8 mouse cellular contexts compared by ENCODE assay signal in genomic region chr4:43669428-43669794, GRCm38 (mm10). TPM values are rescaled to one million over a fixed set of nuclear protein-coding genes. Genes with fewer than 3 reads are reported as not detected.
DNase-seq lines count a peak whose midpoint lies in the region; ATAC-seq and TF ChIP-seq lines count a peak whose summit lies in the region.

No protein-coding gene starts in this region.

- peak overlapping the region; percentile 99 for H3K9ac ChIP-seq in forebrain, embryonic 16.5 days (replicated peaks; ENCODE audit: low read depth, low read length)
- H3K9ac ChIP-seq in hindbrain, embryonic 16.5 days (ENCODE audit: low read depth, low read length) = peak overlapping the region; percentile 98
- H3K9ac ChIP-seq in lung, embryonic 14.5 days = peak overlapping the region; percentile 88
- peak overlapping the region; percentile 98 for H3K9ac ChIP-seq in neural tube, embryonic 14.5 days (replicated peaks; ENCODE audit: low read depth, low read length)

- H3K27me3 ChIP-seq in cerebellum, adult 2 months (ENCODE audit: control insufficient read depth, insufficient read depth, low read length) = no peaks in the 10 kb centered on the region
- peaks cover 4% of the 10 kb centered on the region; the same call in 1 of the 2 replicates for H3K27me3 ChIP-seq in forebrain, embryonic 16.5 days (replicated peaks; ENCODE audit: control insufficient read depth, insufficient read depth, low read length)
- no peaks in the 10 kb centered on the region; the same call in 1 of the 2 replicates for H3K27me3 ChIP-seq in hindbrain, embryonic 16.5 days (replicated peaks; ENCODE audit: control insufficient read depth, insufficient read depth, low read length)
- peaks cover 7% of the 10 kb centered on the region; the same call in 1 of the 2 replicates for H3K27me3 ChIP-seq in lung, embryonic 14.5 days (ENCODE audit: insufficient read depth, low read length)
- H3K27me3 ChIP-seq in neural tube, embryonic 14.5 days (ENCODE audit: control insufficient read depth, insufficient read depth, low read length) = no peaks in the 10 kb centered on the region

- TF ChIP-seq POLR2A in cerebellum, adult 2 months (IDR thresholded peaks at IDR 0.05; ENCODE audit: borderline replicate concordance, insufficient read depth, low read length) = no peak

- no peak for TF ChIP-seq CTCF in left cerebral cortex, adult 2 months (IDR thresholded peaks at IDR 0.05)
- TF ChIP-seq CTCF in cerebellum, adult 2 months (IDR thresholded peaks at IDR 0.05; ENCODE audit: borderline replicate concordance, insufficient read depth, low read depth, low read length) = no peak
- TF ChIP-seq CTCF in lung, embryonic 14.5 days (IDR thresholded peaks at IDR 0.05; ENCODE audit: low read depth) = no peak

- H3K4me2 ChIP-seq in forebrain, embryonic 16.5 days (ENCODE audit: low read length) = peak overlapping the region; percentile 93
- H3K4me2 ChIP-seq in hindbrain, embryonic 16.5 days (ENCODE audit: low read length) = peak overlapping the region; percentile 73
- peak overlapping the region; percentile 83 for H3K4me2 ChIP-seq in lung, embryonic 14.5 days
- peak overlapping the region; percentile 93 for H3K4me2 ChIP-seq in neural tube, embryonic 14.5 days (ENCODE audit: low read depth, low read length)

- peak; percentile 30 for ATAC-seq in forebrain, embryonic 16.5 days
- peak; percentile 55; the same call in 1 of the 2 replicates for ATAC-seq in hindbrain, embryonic 16.5 days
- ATAC-seq in lung, embryonic 14.5 days (ENCODE audit: insufficient read depth) = peak; percentile 89
- ATAC-seq in neural tube, embryonic 14.5 days (ENCODE audit: low read depth) = peak; percentile 62

- peaks cover 15% of the 10 kb centered on the region for H3K4me1 ChIP-seq in cerebellum, adult 2 months (ENCODE audit: control insufficient read depth, insufficient read depth, low read length)
- peaks cover 36% of the 10 kb centered on the region for H3K4me1 ChIP-seq in forebrain, embryonic 16.5 days (replicated peaks; ENCODE audit: control insufficient read depth, insufficient read depth, low read length)
- H3K4me1 ChIP-seq in hindbrain, embryonic 16.5 days (ENCODE audit: control insufficient read depth, insufficient read depth, low read depth, low read length) = peaks cover 38% of the 10 kb centered on the region
- no peaks in the 10 kb centered on the region for H3K4me1 ChIP-seq in lung, embryonic 14.5 days (ENCODE audit: insufficient read depth)
- H3K4me1 ChIP-seq in neural tube, embryonic 14.5 days (ENCODE audit: control insufficient read depth, insufficient read depth, low read length) = peaks cover 22% of the 10 kb centered on the region

- H3K9me3 ChIP-seq in forebrain, embryonic 16.5 days (ENCODE audit: control insufficient read depth, low read length) = no peaks in the 10 kb centered on the region
- H3K9me3 ChIP-seq in hindbrain, embryonic 16.5 days (ENCODE audit: control insufficient read depth, low read length) = no peaks in the 10 kb centered on the region
- H3K9me3 ChIP-seq in lung, embryonic 14.5 days (ENCODE audit: low read depth, low read length) = no peaks in the 10 kb centered on the region
- no peaks in the 10 kb centered on the region for H3K9me3 ChIP-seq in neural tube, embryonic 14.5 days (ENCODE audit: control insufficient read depth, low read length)

- intact Hi-C loops in left cerebral cortex, adult 2 months (cut with DNase I) = no loop called here

- peak overlapping the region; percentile 67 for H3K4me3 ChIP-seq in left cerebral cortex, adult 2 months
- H3K4me3 ChIP-seq in cerebellum, adult 2 months (replicated peaks; ENCODE audit: insufficient read depth, low read depth, low read length) = peak overlapping the region; percentile 88
- H3K4me3 ChIP-seq in forebrain, embryonic 16.5 days (replicated peaks; ENCODE audit: low read length) = peak overlapping the region; percentile 93
- H3K4me3 ChIP-seq in hindbrain, embryonic 16.5 days (ENCODE audit: low read length) = peak overlapping the region; percentile 93
- H3K4me3 ChIP-seq in lung, embryonic 14.5 days (ENCODE audit: low read depth, low read length) = peak overlapping the region; percentile 77
- peak overlapping the region; percentile 83 for H3K4me3 ChIP-seq in neural tube, embryonic 14.5 days (ENCODE audit: low read depth, low read length)

- WGBS in cerebellum, adult 2 months = under 1% methylated on average over 24 of the region's 25 CpGs
- 0% methylated on average over 23 of the region's 25 CpGs for WGBS in forebrain, embryonic 16.5 days
- 1% methylated on average over 11 of the region's 25 CpGs for WGBS in hindbrain, embryonic 16.5 days
- 2% methylated on average over 16 of the region's 25 CpGs for whole genome bisulfite sequencing in lung, embryonic 14.5 days
- WGBS in neural tube, embryonic 14.5 days = under 1% methylated on average over 16 of the region's 25 CpGs

- peak overlapping the region; percentile 91 for H3K27ac ChIP-seq in left cerebral cortex, adult 2 months
- H3K27ac ChIP-seq in cerebellum, adult 2 months (ENCODE audit: insufficient read depth, low read length) = 0 out of 2 replicates have a peak overlapping the region, but pooled peaks have one; percentile 22
- H3K27ac ChIP-seq in forebrain, embryonic 16.5 days (ENCODE audit: low read length) = no peak overlapping the region
- H3K27ac ChIP-seq in hindbrain, embryonic 16.5 days (ENCODE audit: low read depth, low read length) = peak overlapping the region; percentile 75
- peak overlapping the region; percentile 46; the same call in 1 of the 2 replicates for H3K27ac ChIP-seq in lung, embryonic 14.5 days (ENCODE audit: low read depth)
- H3K27ac ChIP-seq in neural tube, embryonic 14.5 days (ENCODE audit: low read depth, low read length) = peak overlapping the region; percentile 58; the same call in 1 of the 2 replicates

- DNase-seq in left cerebral cortex, adult 2 months (ENCODE audit: extremely low spot score in 1 of 2, low spot score in 2 of 2) = no peak
- DNase-seq in left cerebral cortex, adult 11 months (ENCODE audit: low spot score) = no peak
- DNase-seq in cerebellum, adult 2 months = peak in 1 of 2 experiments; percentile 78
- peak; percentile 70 for DNase-seq in lung, embryonic 14.5 days
- DNase-seq in retina, postnatal 1 day = no peak

- H3K36me3 ChIP-seq in forebrain, embryonic 16.5 days (ENCODE audit: control insufficient read depth, insufficient read depth) = peaks cover 3% of the 10 kb centered on the region; the same call in 1 of the 2 replicates
- H3K36me3 ChIP-seq in hindbrain, embryonic 16.5 days (ENCODE audit: control insufficient read depth, insufficient read depth, low read length) = peaks cover 5% of the 10 kb centered on the region
- 0 out of 2 replicates have a peak, but pooled peaks cover 4% of the 10 kb centered on the region for H3K36me3 ChIP-seq in lung, embryonic 14.5 days (ENCODE audit: insufficient read depth)
- H3K36me3 ChIP-seq in neural tube, embryonic 14.5 days (ENCODE audit: control insufficient read depth, insufficient read depth, low read length) = peaks cover 2% of the 10 kb centered on the region

RNA-seq across cellular contexts. Expression of gene Fam221b, which starts 0.5 kb away (rescaled TPM):
- total RNA-seq in left cerebral cortex, adult 2 months (2021) = 1 to 10 TPM; 1.8 to 2.2 TPM
- polyA plus RNA-seq in cerebellum, adult 2 months (2012; rRNA removed) = 0.77 and 1.0 TPM in 2 replicates
- polyA plus RNA-seq in forebrain, embryonic 16.5 days (2015; fragmentation: Nextera tagmentation; extraction: Ambion mirVana) = 1.3 and 1.5 TPM in 2 replicates
- 1.5 and 2.0 TPM in 2 replicates for polyA plus RNA-seq in hindbrain, embryonic 16.5 days (2015; fragmentation: Nextera tagmentation; extraction: Ambion mirVana)
- 3.2 and 3.4 TPM in 2 replicates for polyA plus RNA-seq in lung, embryonic 14.5 days (2014; fragmentation: Nextera tagmentation; extraction: Ambion mirVana)
- 1.6 and 1.7 TPM in 2 replicates for polyA plus RNA-seq in neural tube, embryonic 14.5 days (2014; fragmentation: Nextera tagmentation; extraction: Ambion mirVana)

RNA-seq across cellular contexts. Expression of gene Tmem8b, which starts 0.6 kb away (rescaled TPM):
- 10 to 100 TPM; 63.1 to 66.2 TPM for total RNA-seq in left cerebral cortex, adult 2 months (2021)
- polyA plus RNA-seq in cerebellum, adult 2 months (2012; rRNA removed) = 21.2 and 21.8 TPM in 2 replicates
- polyA plus RNA-seq in forebrain, embryonic 16.5 days (2015; fragmentation: Nextera tagmentation; extraction: Ambion mirVana) = 14.6 and 15.5 TPM in 2 replicates
- polyA plus RNA-seq in hindbrain, embryonic 16.5 days (2015; fragmentation: Nextera tagmentation; extraction: Ambion mirVana) = 12.0 and 13.9 TPM in 2 replicates
- polyA plus RNA-seq in lung, embryonic 14.5 days (2014; fragmentation: Nextera tagmentation; extraction: Ambion mirVana) = 2.8 and 3.5 TPM in 2 replicates
- polyA plus RNA-seq in neural tube, embryonic 14.5 days (2014; fragmentation: Nextera tagmentation; extraction: Ambion mirVana) = 11.4 and 13.3 TPM in 2 replicates

RNA-seq across cellular contexts. Expression of gene Hint2, which starts 13.1 kb away (rescaled TPM):
- total RNA-seq in left cerebral cortex, adult 2 months (2021) = 10 to 100 TPM; 30.9 to 33.5 TPM
- polyA plus RNA-seq in cerebellum, adult 2 months (2012; rRNA removed) = 94.3 and 99.6 TPM in 2 replicates
- 61.1 and 66.3 TPM in 2 replicates for polyA plus RNA-seq in forebrain, embryonic 16.5 days (2015; fragmentation: Nextera tagmentation; extraction: Ambion mirVana)
- 68.7 and 77.8 TPM in 2 replicates for polyA plus RNA-seq in hindbrain, embryonic 16.5 days (2015; fragmentation: Nextera tagmentation; extraction: Ambion mirVana)
- 84.0 and 97.7 TPM in 2 replicates for polyA plus RNA-seq in lung, embryonic 14.5 days (2014; fragmentation: Nextera tagmentation; extraction: Ambion mirVana)
- 67.1 and 73.9 TPM in 2 replicates for polyA plus RNA-seq in neural tube, embryonic 14.5 days (2014; fragmentation: Nextera tagmentation; extraction: Ambion mirVana)

RNA-seq across cellular contexts. Expression of gene Spag8, which starts 16.0 kb away (rescaled TPM):
- 1 to 10 TPM in 1 of 2 experiments, under 1 TPM in 1; 0.95 to 1.6 TPM for total RNA-seq in left cerebral cortex, adult 2 months (2021)
- polyA plus RNA-seq in cerebellum, adult 2 months (2012; rRNA removed) = 3.8 and 5.7 TPM in 2 replicates
- polyA plus RNA-seq in forebrain, embryonic 16.5 days (2015; fragmentation: Nextera tagmentation; extraction: Ambion mirVana) = 5.2 and 5.8 TPM in 2 replicates
- 9.3 and 10.3 TPM in 2 replicates for polyA plus RNA-seq in hindbrain, embryonic 16.5 days (2015; fragmentation: Nextera tagmentation; extraction: Ambion mirVana)
- 0.68 and 1.6 TPM in 2 replicates for polyA plus RNA-seq in lung, embryonic 14.5 days (2014; fragmentation: Nextera tagmentation; extraction: Ambion mirVana)
- polyA plus RNA-seq in neural tube, embryonic 14.5 days (2014; fragmentation: Nextera tagmentation; extraction: Ambion mirVana) = 2.4 and 4.6 TPM in 2 replicates

RNA-seq across cellular contexts. Expression of gene Olfr70, which starts 31.2 kb away (rescaled TPM):
- not detected for total RNA-seq in left cerebral cortex, adult 2 months (2021)
- not detected in 2 replicates for polyA plus RNA-seq in cerebellum, adult 2 months (2012; rRNA removed)
- not detected in 2 replicates for polyA plus RNA-seq in forebrain, embryonic 16.5 days (2015; fragmentation: Nextera tagmentation; extraction: Ambion mirVana)
- polyA plus RNA-seq in hindbrain, embryonic 16.5 days (2015; fragmentation: Nextera tagmentation; extraction: Ambion mirVana) = 0.06 TPM in 1 of 2 replicates, not detected in the other
- polyA plus RNA-seq in lung, embryonic 14.5 days (2014; fragmentation: Nextera tagmentation; extraction: Ambion mirVana) = not detected in 2 replicates
- not detected in 2 replicates for polyA plus RNA-seq in neural tube, embryonic 14.5 days (2014; fragmentation: Nextera tagmentation; extraction: Ambion mirVana)

Comparison
In these comparisons a context has a peak if more than half of its experiments do, and no peak if none do; other contexts are left out.
1. ATAC-seq: peak in every context shown above with its lines; median percentile 89 in lung, embryonic 14.5 days; 62 in neural tube, embryonic 14.5 days; 55 in hindbrain, embryonic 16.5 days; 30 in forebrain, embryonic 16.5 days.